Mouse (Mus musculus) limb, embryonic 12.5 days (tissue): Measurements from ENCODE around the gene Zfp217. TPM values are rescaled to one million over a fixed set of nuclear protein-coding genes. Genes with fewer than 3 reads are reported as not detected.

Experiments used
- ATAC-seq: fragments of 200-750 bp; cut with Nextera tagmentation; 2 replicates; pipeline ENCODE4 v1.8.0; 2017; ENCODE audit warnings: low read depth, moderate TSS enrichment; ENCODE audit not compliant: insufficient number of reproducible peaks, insufficient read depth, low FRiP score, low TSS enrichment
- H3K27ac ChIP-seq: fragments of 300-500 bp; sonication (generic); 2 replicates; pipeline ENCODE4 v1.5.1; 2016; ENCODE audit warnings: mild to moderate bottlenecking, moderate library complexity
- H3K27me3 ChIP-seq: fragments of 300-500 bp; sonication (generic); 2 replicates; pipeline ENCODE4 v1.6.1; 2016; ENCODE audit warnings: mild to moderate bottlenecking, moderate library complexity
- H3K36me3 ChIP-seq: fragments of 300-500 bp; sonication (generic); 2 replicates; pipeline ENCODE4 v1.6.1; 2016; ENCODE audit warnings: mild to moderate bottlenecking, moderate library complexity
- H3K4me1 ChIP-seq: fragments of 300-500 bp; sonication (generic); replicated peaks from 2 replicates; pipeline ENCODE4 v1.6.1; 2016
- H3K4me2 ChIP-seq: fragments of 300-500 bp; sonication (generic); 2 replicates; pipeline ENCODE4 v1.6.1; 2016; ENCODE audit warnings: mild to moderate bottlenecking, moderate library complexity
- H3K4me3 ChIP-seq: fragments of 300-500 bp; sonication (generic); replicated peaks from 2 replicates; pipeline ENCODE4 v1.5.1; 2016; ENCODE audit warnings: mild to moderate bottlenecking
- H3K9ac ChIP-seq: fragments of 300-500 bp; sonication (generic); replicated peaks from 2 replicates; pipeline ENCODE4 v1.6.1; 2016; ENCODE audit warnings: mild to moderate bottlenecking, moderate library complexity
- H3K9me3 ChIP-seq: fragments of 300-500 bp; sonication (generic); 2 replicates; pipeline ENCODE4 v1.6.1; 2016; ENCODE audit warnings: mild to moderate bottlenecking, moderate library complexity
- WGBS: fragments of 180-500 bp; shearing (Covaris S2); methylation state at CpG from one replicate; pipeline ENCODE4 v1.1.7; 2016; 5-methylcytosine and 5-hydroxymethylcytosine counted together
- polyA plus RNA-seq: library from polyadenylated mRNA; unstranded; fragments of >200 nt; fragmentation: Nextera tagmentation; extraction: Ambion mirVana; gene quantifications from 2 replicates; pipeline ENCODE4 v1.2.1, GENCODE M21; 2016

The Zfp217 gene
- polyA plus RNA-seq, 1 experiment from 2014 or later: 5.0 TPM

GRCm38 (mm10) chr2:170158251-170158650, 10.3 kb upstream of the Zfp217 start:
- no peak overlapping the region for H3K4me3 ChIP-seq
- peaks cover 16% of the 10 kb centered on the region for H3K4me1 ChIP-seq
- H3K9ac ChIP-seq: no peak overlapping the region
- no peak overlapping the region for H3K4me2 ChIP-seq
- H3K36me3 ChIP-seq: no peaks in the 10 kb centered on the region
- H3K27me3 ChIP-seq: no peaks in the 10 kb centered on the region
- ATAC-seq: no peak
- H3K27ac ChIP-seq: no peak overlapping the region
- H3K9me3 ChIP-seq: no peaks in the 10 kb centered on the region
- WGBS: 20% methylated on average over 5 of the region's 5 CpGs

- H3K27ac ChIP-seq: no peak overlapping the region
- H3K4me3 ChIP-seq: no peak overlapping the region
- no peaks in the 10 kb centered on the region for H3K36me3 ChIP-seq
- no peak overlapping the region for H3K9ac ChIP-seq
- no peak overlapping the region for H3K4me2 ChIP-seq
- no peaks in the 10 kb centered on the region for H3K9me3 ChIP-seq
- no peak for ATAC-seq
- no peaks in the 10 kb centered on the region for H3K27me3 ChIP-seq
- peaks cover 16% of the 10 kb centered on the region for H3K4me1 ChIP-seq
- WGBS: 37% methylated on average over 11 of the region's 11 CpGs
Observed at GRCm38 (mm10) chr2:170157280-170158200, 9.6 kb upstream of the Zfp217 start.

DNA sequence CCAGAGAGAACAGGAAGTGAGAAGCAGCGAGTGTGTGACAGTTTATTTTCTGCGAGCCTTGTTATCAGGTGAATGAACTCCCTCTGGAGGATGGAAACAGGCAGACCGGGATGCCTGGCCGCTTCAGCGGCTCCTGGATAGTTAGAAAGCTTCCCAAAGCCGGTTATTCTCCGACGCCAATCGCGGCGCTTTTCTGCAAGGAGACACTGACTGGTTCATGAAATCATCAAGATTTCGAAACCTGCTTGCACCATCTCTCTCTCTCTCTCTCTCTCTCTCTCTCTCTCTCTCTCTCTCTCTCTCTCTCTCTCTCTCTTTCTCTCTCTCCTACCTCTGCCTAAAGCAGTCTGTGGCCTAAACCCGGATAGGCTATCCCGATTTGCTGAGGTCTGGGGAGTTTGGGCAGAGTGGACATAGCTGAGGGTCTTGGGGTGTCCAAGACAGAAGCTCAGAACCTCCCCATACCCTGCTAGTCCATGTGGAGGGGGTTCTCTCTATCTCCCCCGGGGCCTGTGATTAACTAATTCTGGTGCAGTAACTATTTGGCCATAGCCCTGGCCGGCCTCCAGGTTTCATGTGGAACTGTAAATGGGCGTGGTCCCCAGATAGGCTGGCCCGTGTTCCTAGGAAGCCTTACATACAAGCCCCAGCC, 7.3 kb upstream of the Zfp217 start:
- H3K4me1 ChIP-seq: peaks cover 16% of the 10 kb centered on the region
- H3K27ac ChIP-seq: no peak overlapping the region
- ATAC-seq: no peak
- 8% methylated on average over 18 of the region's 18 CpGs for WGBS
- H3K9me3 ChIP-seq: no peaks in the 10 kb centered on the region
- no peaks in the 10 kb centered on the region for H3K36me3 ChIP-seq
- no peaks in the 10 kb centered on the region for H3K27me3 ChIP-seq
- 0 out of 2 replicates have a peak overlapping the region, but pooled peaks have one; percentile 27 for H3K9ac ChIP-seq
- peak overlapping the region; percentile 70 for H3K4me2 ChIP-seq
- H3K4me3 ChIP-seq: peak overlapping the region; percentile 31

DNA sequence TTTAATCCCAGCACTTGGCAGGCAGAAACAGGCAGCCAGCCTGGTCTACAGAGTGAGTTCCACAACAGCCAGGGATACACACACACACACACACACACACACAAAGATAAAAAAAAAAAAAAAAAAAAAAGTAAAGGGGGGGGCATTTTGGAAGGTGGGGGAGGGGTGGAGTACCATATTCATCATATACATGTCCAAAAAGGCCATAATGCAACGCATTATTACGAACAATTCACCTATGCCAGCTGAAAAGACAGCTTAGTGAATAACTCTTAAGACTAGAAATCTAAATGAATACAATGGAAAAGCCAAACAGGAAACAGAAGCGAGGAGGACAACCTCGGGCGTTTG, 6.8 kb upstream of the Zfp217 start:
- 18% methylated on average over 5 of the region's 5 CpGs for WGBS
- ATAC-seq: no peak
- Histone ChIP-seq H3K27ac (no peak overlapping the region), H3K4me2 (peak overlapping the region; percentile 70), H3K4me1 (peaks cover 16% of the 10 kb centered on the region), H3K36me3 (no peaks in the 10 kb centered on the region), H3K4me3 (peak overlapping the region; percentile 31), H3K9me3 (no peaks in the 10 kb centered on the region), H3K27me3 (no peaks in the 10 kb centered on the region), H3K9ac (0 out of 2 replicates have a peak overlapping the region, but pooled peaks have one; percentile 27)

- 21% methylated on average over 6 of the region's 6 CpGs for WGBS
- no peak for ATAC-seq
- H3K4me3 ChIP-seq: no peak overlapping the region
Observed at GRCm38 (mm10) chr2:170154301-170154721, 6.4 kb upstream of the Zfp217 start.

DNA sequence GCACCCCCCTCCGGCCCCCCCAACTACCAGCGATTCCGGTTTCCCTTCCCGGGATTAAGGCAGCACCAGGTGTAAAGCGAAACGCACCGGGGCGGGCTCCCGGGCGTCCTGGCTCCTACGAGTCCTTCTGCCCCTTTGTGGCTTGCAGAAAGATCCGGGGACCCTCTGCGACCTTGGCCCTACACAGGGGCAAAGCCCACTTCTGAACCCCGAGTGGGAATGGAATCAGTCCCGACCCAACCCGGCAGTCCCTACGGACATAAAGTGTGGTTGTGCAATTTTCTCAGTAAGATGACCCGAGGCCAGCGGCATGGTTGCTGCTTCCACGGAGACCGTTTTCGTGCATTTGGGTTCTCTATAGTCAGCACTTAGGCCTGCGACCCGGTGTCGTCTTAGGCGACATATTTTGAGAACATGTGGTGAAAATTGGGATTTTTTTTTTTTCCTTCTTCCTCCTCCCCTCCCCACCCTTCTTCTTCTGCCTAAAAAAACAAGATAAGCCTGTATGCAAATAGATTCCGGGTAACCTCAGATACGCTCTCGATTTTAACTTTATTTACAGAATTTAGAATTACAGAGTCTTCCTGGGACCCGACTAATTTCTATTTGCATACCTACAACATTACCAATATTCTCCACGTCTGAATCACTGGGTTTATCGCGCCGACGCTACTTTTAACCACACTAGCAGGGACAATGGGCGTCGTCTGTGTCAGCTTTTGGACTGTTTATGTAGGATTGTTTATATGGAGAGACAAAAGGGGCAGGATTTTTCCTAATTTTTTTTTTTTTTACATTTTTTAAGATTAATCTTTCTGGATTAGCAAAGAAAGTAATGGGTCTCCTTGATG, 5.7 kb upstream of the Zfp217 start:
- WGBS: 3% methylated on average over 37 of the region's 37 CpGs
- Histone ChIP-seq H3K4me1 (peaks cover 16% of the 10 kb centered on the region), H3K4me2 (peak overlapping the region; percentile 70), H3K27ac (no peak overlapping the region), H3K27me3 (no peaks in the 10 kb centered on the region), H3K36me3 (no peaks in the 10 kb centered on the region), H3K4me3 (peak overlapping the region; percentile 43), H3K9ac (peak overlapping the region; percentile 52; the same call in 1 of the 2 replicates), H3K9me3 (no peaks in the 10 kb centered on the region)
- ATAC-seq: no peak

More at GRCm38 (mm10) chr2:170154301-170154721, 6.4 kb upstream of the Zfp217 start:
- H3K36me3 ChIP-seq: no peaks in the 10 kb centered on the region
- no peak overlapping the region for H3K27ac ChIP-seq
- no peaks in the 10 kb centered on the region for H3K9me3 ChIP-seq
- H3K4me2 ChIP-seq: peak overlapping the region; percentile 70
- no peak overlapping the region for H3K9ac ChIP-seq
- H3K27me3 ChIP-seq: no peaks in the 10 kb centered on the region
- H3K4me1 ChIP-seq: peaks cover 16% of the 10 kb centered on the region

DNA sequence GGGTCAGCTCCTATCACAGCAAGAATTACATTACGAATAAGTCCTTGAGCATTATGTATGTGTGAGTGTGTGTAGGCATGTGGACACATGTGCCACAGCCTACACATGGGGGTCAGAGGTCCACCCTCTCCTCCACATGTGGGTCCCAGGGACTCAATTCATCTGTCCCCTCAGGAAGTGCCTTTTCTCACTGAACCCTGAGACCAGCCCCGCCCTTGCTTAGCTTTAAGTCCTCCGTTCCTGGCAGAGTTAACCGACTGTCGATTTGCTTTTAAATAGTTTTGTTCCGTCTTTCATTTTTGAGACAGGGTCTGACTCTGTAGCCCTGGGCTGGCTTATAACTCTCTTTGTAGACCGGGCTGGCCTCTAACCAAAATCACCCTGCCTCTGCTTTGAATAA, 5.0 kb upstream of the Zfp217 start:
- no peak overlapping the region for H3K4me3 ChIP-seq

DNA sequence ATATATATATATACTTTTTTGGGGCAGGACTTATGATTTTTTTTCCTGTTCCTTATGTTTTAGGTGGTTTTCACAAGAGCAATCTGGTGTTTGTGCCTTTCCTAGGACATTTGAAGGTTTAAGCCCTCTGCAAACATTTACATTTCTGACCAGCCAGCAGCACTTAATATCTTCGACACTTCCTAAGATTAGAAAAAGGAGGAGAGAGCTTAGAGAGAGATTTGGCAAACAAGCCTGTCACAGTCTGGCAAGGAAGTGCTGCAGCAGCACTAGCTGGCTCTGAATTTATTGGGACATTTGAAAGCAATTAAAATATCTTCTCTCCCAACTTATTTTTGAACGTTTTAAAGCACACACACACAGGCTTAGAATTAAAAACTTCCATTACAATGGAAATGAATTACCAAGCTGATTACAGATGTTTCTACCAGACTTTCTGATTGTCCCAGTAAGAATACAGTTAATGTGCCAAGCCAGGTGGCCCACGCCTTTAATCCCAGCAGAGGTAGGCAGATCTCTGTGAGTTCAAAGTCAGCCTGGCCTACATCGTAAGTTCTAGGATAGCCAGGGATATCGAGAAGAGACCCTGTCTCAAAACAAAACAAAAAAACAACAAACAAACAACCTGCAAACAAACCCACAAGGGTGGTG, 4.3 kb upstream of the Zfp217 start:
- WGBS: 56% methylated on average over 5 of the region's 5 CpGs
- Histone ChIP-seq H3K4me1 (peaks cover 23% of the 10 kb centered on the region), H3K4me2 (no peak overlapping the region), H3K27ac (no peak overlapping the region), H3K27me3 (no peaks in the 10 kb centered on the region), H3K36me3 (no peaks in the 10 kb centered on the region), H3K4me3 (no peak overlapping the region), H3K9ac (no peak overlapping the region), H3K9me3 (no peaks in the 10 kb centered on the region)
- no peak for ATAC-seq

More for the DNA sequence above, 5.0 kb upstream of the Zfp217 start:
- H3K9ac ChIP-seq: no peak overlapping the region
- no peak overlapping the region for H3K27ac ChIP-seq
- WGBS: 30% methylated on average over 7 of the region's 7 CpGs
- peaks cover 18% of the 10 kb centered on the region for H3K4me1 ChIP-seq
- no peaks in the 10 kb centered on the region for H3K27me3 ChIP-seq
- no peaks in the 10 kb centered on the region for H3K36me3 ChIP-seq
- peak overlapping the region; percentile 70 for H3K4me2 ChIP-seq
- H3K9me3 ChIP-seq: no peaks in the 10 kb centered on the region
- ATAC-seq: no peak

- peaks cover 23% of the 10 kb centered on the region for H3K4me1 ChIP-seq
- H3K36me3 ChIP-seq: no peaks in the 10 kb centered on the region
- no peaks in the 10 kb centered on the region for H3K9me3 ChIP-seq
- no peak overlapping the region for H3K4me3 ChIP-seq
- 86% methylated on average over 8 of the region's 8 CpGs for WGBS
- ATAC-seq: no peak
- no peak overlapping the region for H3K27ac ChIP-seq
- no peak overlapping the region for H3K4me2 ChIP-seq
- no peaks in the 10 kb centered on the region for H3K27me3 ChIP-seq
- H3K9ac ChIP-seq: no peak overlapping the region
Observed at GRCm38 (mm10) chr2:170151470-170151869, 3.6 kb upstream of the Zfp217 start.

DNA sequence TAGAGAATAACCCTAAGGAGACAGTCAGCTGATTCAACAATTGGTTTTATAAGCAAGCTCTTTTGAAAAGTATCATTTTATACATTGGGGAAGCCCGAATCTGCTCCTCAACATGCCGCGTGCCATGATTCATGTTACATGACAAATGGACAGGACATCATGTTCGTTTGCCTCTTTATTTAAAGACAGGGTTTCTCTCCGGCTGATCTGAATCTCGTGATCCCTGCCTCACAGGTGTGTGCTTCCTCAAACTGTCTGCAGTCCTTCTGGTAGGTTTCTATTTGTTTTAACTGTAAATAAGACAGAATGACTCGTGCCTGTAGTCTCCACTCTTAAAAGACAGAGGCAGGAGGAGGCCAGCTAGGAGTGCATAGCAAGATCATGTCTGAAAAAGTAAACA, 925 bp upstream of the Zfp217 start:
- Histone ChIP-seq H3K4me1 (peaks cover 17% of the 10 kb centered on the region), H3K36me3 (no peaks in the 10 kb centered on the region), H3K9ac (no peak overlapping the region), H3K4me2 (no peak overlapping the region), H3K9me3 (no peaks in the 10 kb centered on the region), H3K4me3 (no peak overlapping the region), H3K27ac (no peak overlapping the region), H3K27me3 (no peaks in the 10 kb centered on the region)
- WGBS: 66% methylated on average over 7 of the region's 7 CpGs
- ATAC-seq: no peak
